Mouse (Mus musculus) intestine, embryonic 14.5 days (tissue): ENCODE measurements around the gene Marveld1. TPM values are rescaled to one million over a fixed set of nuclear protein-coding genes. Genes with fewer than 3 reads are reported as not detected.

Source experiments
- ATAC-seq: fragments of 200-750 bp; cut with Nextera tagmentation; replicated peaks from 2 replicates; pipeline ENCODE4 v1.8.0; 2017; ENCODE audit warnings: low read depth, moderate number of reproducible peaks, moderate TSS enrichment, moderate library complexity; ENCODE audit not compliant: low FRiP score, low TSS enrichment
- DNase-seq: peaks from one replicate; pipeline ENCODE4 v3.0.0-alpha.2; 2018; ENCODE audit warnings: low spot score
- H3K27ac ChIP-seq: fragments of 300-500 bp; sonication (generic); 2 replicates; pipeline ENCODE4 v1.5.1; 2014; ENCODE audit warnings: low read depth, mild to moderate bottlenecking, control low read depth
- H3K27me3 ChIP-seq: fragments of 300-500 bp; sonication (generic); replicated peaks from 2 replicates; pipeline ENCODE4 v1.6.1; 2014; ENCODE audit warnings: low read length, control low read depth; ENCODE audit not compliant: control insufficient read depth, insufficient read depth
- H3K36me3 ChIP-seq: fragments of 300-500 bp; sonication (generic); 2 replicates; pipeline ENCODE4 v1.6.1; 2014; ENCODE audit warnings: low read length, control low read depth; ENCODE audit not compliant: control insufficient read depth, insufficient read depth
- H3K4me1 ChIP-seq: fragments of 300-500 bp; sonication (generic); replicated peaks from 2 replicates; pipeline ENCODE4 v1.6.1; 2014; ENCODE audit warnings: low read length, control low read depth, mixed read lengths; ENCODE audit not compliant: control insufficient read depth, insufficient read depth
- H3K4me2 ChIP-seq: fragments of 300-500 bp; sonication (generic); 2 replicates; pipeline ENCODE4 v1.6.1; 2014; ENCODE audit warnings: low read length
- H3K4me3 ChIP-seq: fragments of 300-500 bp; sonication (generic); 2 replicates; pipeline ENCODE4 v1.5.1; 2014; ENCODE audit warnings: low read depth, low read length, control low read depth, mixed read lengths
- H3K9ac ChIP-seq: fragments of 300-500 bp; sonication (generic); 2 replicates; pipeline ENCODE4 v1.6.1; 2014; ENCODE audit warnings: mild to moderate bottlenecking, low read length
- H3K9me3 ChIP-seq: fragments of 300-500 bp; sonication (generic); 2 replicates; pipeline ENCODE4 v1.6.1; 2016; ENCODE audit warnings: low read length, control low read depth; ENCODE audit not compliant: control insufficient read depth
- WGBS: fragments of 180-500 bp; shearing (Covaris S2); extraction: QIAGEN DNeasy Blood & Tissue Kit; methylation state at CpG from one replicate; pipeline ENCODE4 v1.1.7; 2014; 5-methylcytosine and 5-hydroxymethylcytosine counted together
- polyA plus RNA-seq: library from polyadenylated mRNA; unstranded; fragments of >200 nt; fragmentation: Nextera tagmentation; extraction: Ambion mirVana; gene quantifications from 2 replicates; pipeline ENCODE4 v1.2.1, GENCODE M21; 2014

Gene Marveld1
- polyA plus RNA-seq, 1 experiment from 2014 or later: 10.3 TPM

GRCm38 (mm10) chr19:42158246-42159017, 11.2 kb downstream of the Marveld1 start:
- Histone ChIP-seq H3K27ac (no peak overlapping the region; the same call in 1 of the 2 replicates), H3K9ac (no peak overlapping the region), H3K4me2 (no peak overlapping the region; the same call in 1 of the 2 replicates), H3K4me3 (no peak overlapping the region), H3K9me3 (no peaks in the 10 kb centered on the region), H3K27me3 (no peaks in the 10 kb centered on the region), H3K4me1 (peaks cover 5% of the 10 kb centered on the region; the same call in 1 of the 2 replicates), H3K36me3 (no peaks in the 10 kb centered on the region)
- WGBS: 23% methylated on average over 13 of the region's 13 CpGs
- DNase-seq: no peak
- ATAC-seq: no peak

DNA sequence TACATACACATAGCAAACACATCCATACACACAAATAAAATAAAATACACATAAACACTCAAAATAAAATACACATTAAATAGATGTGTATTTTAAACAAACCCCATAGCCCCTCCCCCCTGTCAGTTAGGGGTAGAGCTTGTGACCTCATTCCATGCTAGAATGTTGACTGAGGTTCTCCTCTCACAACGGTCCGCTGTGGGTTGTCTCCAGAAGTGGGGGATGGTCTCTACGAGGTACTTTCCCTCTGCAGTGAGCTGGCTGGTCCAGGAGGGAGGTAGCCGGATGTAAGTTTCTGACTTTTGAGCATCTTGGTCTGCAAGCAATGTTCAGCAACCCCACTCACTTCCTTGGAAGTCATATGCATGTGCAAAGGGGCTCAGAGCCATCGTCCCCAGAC, 16.6 kb downstream of the Marveld1 start, which contains the start of gene Zfyve27:
Zfyve27 (plus strand) TSS at position 188 of the 400 bp plus-strand sequence.
- 40% methylated on average over 5 of the region's 5 CpGs for whole genome bisulfite sequencing
- peaks cover 4% of the 10 kb centered on the region; the same call in 1 of the 2 replicates for H3K27me3 ChIP-seq

DNA sequence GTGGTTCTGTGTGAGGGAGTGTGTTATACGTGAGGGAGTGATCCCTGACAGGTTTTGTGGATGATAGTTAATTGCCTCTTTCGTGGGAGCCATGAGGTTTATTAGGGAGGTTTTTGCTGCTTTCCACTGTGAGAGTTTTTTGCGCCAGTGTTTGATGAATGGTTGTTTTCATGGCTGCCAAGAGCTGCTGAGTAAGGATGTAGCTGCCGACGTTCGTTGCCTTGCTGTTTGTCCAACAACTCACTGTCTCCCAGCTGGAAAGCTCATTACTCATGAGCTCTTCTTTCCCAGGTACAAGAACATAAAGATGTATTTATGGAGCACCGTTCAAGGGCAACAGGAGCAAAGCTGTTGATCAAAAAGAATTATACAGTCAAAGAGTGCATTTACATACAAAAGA, 17.0 kb downstream of the Marveld1 start:
- ATAC-seq: no peak
- no peak overlapping the region for H3K9ac ChIP-seq
- no peaks in the 10 kb centered on the region for H3K9me3 ChIP-seq
- H3K4me3 ChIP-seq: no peak overlapping the region
- 21% methylated on average over 7 of the region's 7 CpGs for WGBS
- H3K4me2 ChIP-seq: no peak overlapping the region
- no peak overlapping the region for H3K27ac ChIP-seq
- peaks cover 5% of the 10 kb centered on the region; the same call in 1 of the 2 replicates for H3K27me3 ChIP-seq
- DNase-seq: no peak
- no peaks in the 10 kb centered on the region; the same call in none of the 2 replicates for H3K4me1 ChIP-seq
- no peaks in the 10 kb centered on the region for H3K36me3 ChIP-seq

More for the DNA sequence above, 16.6 kb downstream of the Marveld1 start, which contains the start of gene Zfyve27:
- H3K4me3 ChIP-seq: no peak within 1 kb of the TSS
- no peaks in the 10 kb centered on the region; the same call in none of the 2 replicates for H3K4me1 ChIP-seq
- no peaks in the 10 kb centered on the region for H3K9me3 ChIP-seq
- ATAC-seq (no peak), DNase-seq (no peak)
- no peaks in the 10 kb centered on the region for H3K36me3 ChIP-seq
- H3K4me2 ChIP-seq: no peak within 1 kb of the TSS
- H3K9ac ChIP-seq: no peak within 1 kb of the TSS
- no peak within 1 kb of the TSS for H3K27ac ChIP-seq

GRCm38 (mm10) chr19:42166130-42166529, 18.9 kb downstream of the Marveld1 start:
- peak overlapping the region; percentile 36 for H3K4me2 ChIP-seq
- H3K9me3 ChIP-seq: no peaks in the 10 kb centered on the region
- 2% methylated on average over 12 of the region's 12 CpGs for WGBS
- peaks cover 2% of the 10 kb centered on the region for H3K4me1 ChIP-seq
- DNase-seq: peak; percentile 98
- no peak overlapping the region for H3K9ac ChIP-seq
- H3K4me3 ChIP-seq: no peak overlapping the region
- no peak for ATAC-seq
- no peaks in the 10 kb centered on the region for H3K36me3 ChIP-seq
- H3K27me3 ChIP-seq: peaks cover 5% of the 10 kb centered on the region; the same call in 1 of the 2 replicates
- H3K27ac ChIP-seq: no peak overlapping the region

DNA sequence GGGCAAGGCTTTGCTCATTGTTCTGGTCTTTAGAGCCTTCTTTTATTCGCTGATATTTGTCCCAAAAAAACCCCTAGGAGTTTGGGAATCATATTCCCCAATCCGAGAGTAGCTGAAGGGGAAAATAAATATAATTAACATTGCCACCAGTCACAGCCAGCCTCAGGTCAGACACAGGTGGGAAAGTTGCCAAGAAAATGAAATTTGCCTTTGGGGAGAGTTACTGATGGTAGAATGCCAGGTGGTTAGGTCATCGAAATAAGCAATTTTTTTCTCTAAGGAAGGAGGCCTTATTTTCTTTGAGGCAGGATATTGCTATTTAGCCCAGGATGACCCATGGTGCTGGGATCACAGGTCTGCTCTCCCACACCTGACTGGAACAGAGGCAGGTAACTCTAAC, 19.6 kb downstream of the Marveld1 start:
- H3K9me3 ChIP-seq: no peaks in the 10 kb centered on the region
- H3K27ac ChIP-seq: no peak overlapping the region
- DNase-seq (no peak), ATAC-seq (no peak)
- H3K36me3 ChIP-seq: no peaks in the 10 kb centered on the region
- no peak overlapping the region for H3K9ac ChIP-seq
- H3K27me3 ChIP-seq: peaks cover 5% of the 10 kb centered on the region; the same call in 1 of the 2 replicates
- H3K4me1 ChIP-seq: peaks cover 8% of the 10 kb centered on the region
- H3K4me2 ChIP-seq: no peak overlapping the region
- WGBS: 57% methylated on average over 3 of the region's 3 CpGs
- H3K4me3 ChIP-seq: no peak overlapping the region

DNA sequence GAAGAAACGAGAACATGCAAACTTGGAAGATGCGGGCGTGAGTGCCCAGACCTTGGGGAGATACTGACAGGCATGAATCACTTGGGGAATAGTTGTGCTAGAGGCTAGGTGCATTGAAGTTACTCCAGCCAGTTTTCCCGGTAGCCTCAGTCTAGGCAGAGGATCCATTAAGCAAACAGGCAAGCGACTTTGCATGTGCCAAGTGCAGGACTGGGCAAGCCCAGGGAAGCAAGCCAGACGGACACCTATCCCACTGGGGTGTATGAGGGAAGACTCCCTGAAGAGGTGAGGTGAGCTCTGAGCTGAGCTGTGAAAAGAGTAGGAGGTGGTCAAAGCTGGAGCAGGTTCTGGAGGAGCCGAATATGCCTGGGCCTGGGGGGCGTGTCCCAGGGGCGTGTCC, 20.3 kb downstream of the Marveld1 start:
- DNase-seq (no peak), ATAC-seq (no peak)
- WGBS: 69% methylated on average over 9 of the region's 9 CpGs
- Histone ChIP-seq H3K9me3 (no peaks in the 10 kb centered on the region), H3K4me2 (no peak overlapping the region), H3K36me3 (no peaks in the 10 kb centered on the region), H3K9ac (no peak overlapping the region), H3K4me3 (no peak overlapping the region), H3K4me1 (peaks cover 8% of the 10 kb centered on the region), H3K27me3 (peaks cover 5% of the 10 kb centered on the region; the same call in 1 of the 2 replicates), H3K27ac (no peak overlapping the region)

DNA sequence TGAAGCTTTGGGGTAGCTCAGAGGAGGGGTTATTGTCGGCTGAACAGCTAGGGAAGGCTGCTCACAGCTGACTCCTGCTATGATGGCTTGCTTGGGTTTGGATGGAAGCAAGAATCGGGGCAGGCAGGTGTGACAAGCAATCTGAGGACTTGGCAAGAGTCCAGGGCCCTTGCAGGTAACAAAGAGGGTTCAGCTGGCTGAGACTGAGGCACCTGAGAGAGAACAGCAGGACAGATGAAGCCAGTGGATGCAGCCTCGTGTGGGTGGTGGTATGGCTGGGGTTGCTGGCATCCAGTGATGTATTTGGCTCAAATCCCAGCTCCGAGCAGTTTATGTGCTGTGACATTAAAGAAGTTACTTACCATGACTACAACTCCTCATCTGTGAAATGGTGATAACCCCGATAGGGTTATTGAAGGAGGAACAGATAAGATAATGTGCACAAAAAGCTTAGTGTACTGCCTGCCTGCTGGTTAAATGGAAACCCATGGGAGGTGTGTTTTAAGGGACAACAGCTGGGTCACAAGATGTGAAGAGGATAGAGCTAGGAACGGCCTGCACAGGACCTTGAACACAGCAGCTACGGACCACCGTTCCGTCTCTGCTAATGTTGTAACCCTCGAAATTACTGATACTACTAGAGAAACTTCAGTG, 22.2 kb downstream of the Marveld1 start:
- WGBS: 65% methylated on average over 10 of the region's 10 CpGs

GRCm38 (mm10) chr19:42170025-42170969, 23.1 kb downstream of the Marveld1 start:
- H3K4me3 ChIP-seq: peak overlapping the region; percentile 63
- no peaks in the 10 kb centered on the region for H3K36me3 ChIP-seq
- ATAC-seq (peak; percentile 92), DNase-seq (peak; percentile 92)
- no peaks in the 10 kb centered on the region for H3K9me3 ChIP-seq
- peaks cover 8% of the 10 kb centered on the region for H3K4me1 ChIP-seq
- H3K9ac ChIP-seq: peak overlapping the region; percentile 52
- 2% methylated on average over 52 of the region's 56 CpGs for WGBS
- H3K27me3 ChIP-seq: peaks cover 5% of the 10 kb centered on the region; the same call in 1 of the 2 replicates
- peak overlapping the region; percentile 67 for H3K4me2 ChIP-seq
- H3K27ac ChIP-seq: no peak overlapping the region

More for the DNA sequence above, 22.2 kb downstream of the Marveld1 start:
- no peaks in the 10 kb centered on the region for H3K36me3 ChIP-seq
- peaks cover 8% of the 10 kb centered on the region for H3K4me1 ChIP-seq
- peak; percentile 57 for DNase-seq
- ATAC-seq: no peak
- no peak overlapping the region for H3K4me3 ChIP-seq
- no peak overlapping the region for H3K27ac ChIP-seq
- H3K4me2 ChIP-seq: peak overlapping the region; percentile 67; the same call in 1 of the 2 replicates
- H3K9ac ChIP-seq: no peak overlapping the region
- H3K9me3 ChIP-seq: no peaks in the 10 kb centered on the region
- peaks cover 5% of the 10 kb centered on the region; the same call in 1 of the 2 replicates for H3K27me3 ChIP-seq
